Comparison of ENCODE assay signal across 26 mouse cellular contexts in genomic region chr16:30894086-30894485, GRCm38 (mm10).
"Had no signal": no experiment of that assay in that cellular context is flagged by ENCODE, and none has a peak within 500 bp of the region (broad histone marks: within the 10 kb centered on the region; RNA-seq: fewer than 3 reads in every experiment).

No protein-coding gene starts in this region.

- ATAC-seq: hindbrain, embryonic 16.5 days; inflammation-experienced regulatory T-cells, adult 6 months; intestine, embryonic 15.5 days; intestine, postnatal 0 days; liver, embryonic 12.5 days had no signal

- DNase-seq: gastrocnemius, postnatal 10 days; gastrocnemius, postnatal 25 days; heart, postnatal 14 days; heart, postnatal 4 days; kidney, adult 18-20 months; kidney, adult 8-10 months; kidney, postnatal 10 days; kidney, postnatal 25 days; kidney, postnatal 4 days; left cerebral cortex, postnatal 4 days had no signal

- H3K9ac ChIP-seq: heart, embryonic 13.5 days; heart, embryonic 15.5 days; hindbrain, embryonic 12.5 days; hindbrain, embryonic 14.5 days; intestine, embryonic 15.5 days; limb, embryonic 13.5 days; limb, embryonic 15.5 days; liver, embryonic 12.5 days; liver, embryonic 14.5 days had no signal

- H3K4me2 ChIP-seq: heart, embryonic 11.5 days; heart, embryonic 13.5 days; heart, embryonic 15.5 days; hindbrain, embryonic 12.5 days; hindbrain, embryonic 14.5 days; intestine, embryonic 15.5 days; limb, embryonic 13.5 days; limb, embryonic 15.5 days; liver, embryonic 12.5 days had no signal

- H3K36me3 ChIP-seq: heart, embryonic 13.5 days; heart, embryonic 15.5 days; hindbrain, embryonic 10.5 days; hindbrain, embryonic 12.5 days; intestine, embryonic 15.5 days; limb, embryonic 13.5 days; limb, embryonic 15.5 days; liver, embryonic 12.5 days had no signal

- H3K27ac ChIP-seq: heart, embryonic 13.5 days; heart, embryonic 15.5 days; hindbrain, embryonic 10.5 days; hindbrain, embryonic 12.5 days; hindbrain, embryonic 14.5 days; intestine, embryonic 15.5 days; layer of hippocampus, adult 2 months; left cerebral cortex, adult 2 months; limb, embryonic 13.5 days; limb, embryonic 15.5 days; liver, embryonic 12.5 days; liver, embryonic 14.5 days had no signal

- H3K4me1 ChIP-seq: heart, embryonic 13.5 days; heart, embryonic 15.5 days; hindbrain, embryonic 10.5 days; hindbrain, embryonic 12.5 days; intestine, embryonic 15.5 days; limb, embryonic 13.5 days; limb, embryonic 15.5 days; liver, embryonic 12.5 days had no signal

- H3K27me3 ChIP-seq: heart, embryonic 13.5 days; heart, embryonic 15.5 days; hindbrain, embryonic 12.5 days; intestine, embryonic 15.5 days; limb, embryonic 13.5 days; limb, embryonic 15.5 days; liver, embryonic 12.5 days had no signal

- H3K4me3 ChIP-seq: heart, embryonic 13.5 days; heart, embryonic 15.5 days; hindbrain, embryonic 10.5 days; hindbrain, embryonic 12.5 days; intestine, embryonic 15.5 days; layer of hippocampus, adult 2 months; left cerebral cortex, adult 2 months; limb, embryonic 13.5 days; limb, embryonic 15.5 days; liver, embryonic 12.5 days had no signal

- H3K9me3 ChIP-seq: intestine, embryonic 15.5 days; limb, embryonic 13.5 days; limb, embryonic 15.5 days had no signal
